Mouse (Mus musculus): ENCODE results near the gene Corin. TPM values are rescaled to one million over a fixed set of nuclear protein-coding genes. Genes with fewer than 3 reads are reported as not detected.
A peak's percentile ranks its signal among the peaks of the same experiment; 100 is the strongest.

Corin gene
- polyA plus RNA-seq, 1 experiment from 2014 or later: 0.08 TPM

GRCm38 (mm10) chr5:72282907-72283306 is 221.4 kb downstream of the Corin start:
- DNase-seq: no peak
- TF ChIP-seq CTCF (IDR thresholded peaks at IDR 0.05; ENCODE audit: low read depth) (no peak), EP300 (IDR thresholded peaks at IDR 0.05; ENCODE audit: low read depth) (no peak)
- no peaks in the 10 kb centered on the region for H3K9me3 ChIP-seq (ENCODE audit: low read length)
- H3K36me3 ChIP-seq (replicated peaks; ENCODE audit: insufficient read depth, low read length): peaks cover 24% of the 10 kb centered on the region
- peak; percentile 47; the same call in 1 of the 2 replicates for ATAC-seq
- no peak overlapping the region for H3K9ac ChIP-seq (replicated peaks)
- WGBS (ENCODE audit: insufficient replicate concordance): 52% methylated on average over 2 of the region's 2 CpGs
- no peak overlapping the region for H3K4me3 ChIP-seq (ENCODE audit: low read depth, low read length)
- H3K27me3 ChIP-seq (ENCODE audit: insufficient read depth, low read length): no peaks in the 10 kb centered on the region
- no peak overlapping the region for H3K27ac ChIP-seq (ENCODE audit: low read depth)
- H3K4me1 ChIP-seq (ENCODE audit: insufficient read depth): no peaks in the 10 kb centered on the region
- no peak overlapping the region for H3K4me2 ChIP-seq (ENCODE audit: low read depth, low read length)

GRCm38 (mm10) chr5:72269652-72270051 is 234.6 kb downstream of the Corin start:
- no peaks in the 10 kb centered on the region for H3K9me3 ChIP-seq (ENCODE audit: low read length)
- H3K36me3 ChIP-seq (replicated peaks; ENCODE audit: insufficient read depth, low read length): peaks cover 27% of the 10 kb centered on the region
- H3K4me2 ChIP-seq (ENCODE audit: low read depth, low read length): no peak overlapping the region
- DNase-seq (no peak), ATAC-seq (0 out of 2 replicates have a peak, but pooled peaks have one; percentile 13)
- 50% methylated on average over 8 of the region's 8 CpGs for WGBS (ENCODE audit: insufficient replicate concordance)
- no peak overlapping the region for H3K27ac ChIP-seq (ENCODE audit: low read depth)
- no peak overlapping the region for H3K9ac ChIP-seq (replicated peaks)
- no peaks in the 10 kb centered on the region for H3K27me3 ChIP-seq (ENCODE audit: insufficient read depth, low read length)
- H3K4me3 ChIP-seq (ENCODE audit: low read depth, low read length): no peak overlapping the region
- TF ChIP-seq EP300 (IDR thresholded peaks at IDR 0.05; ENCODE audit: low read depth) (no peak), CTCF (IDR thresholded peaks at IDR 0.05; ENCODE audit: low read depth) (peak; percentile 79)
- no peaks in the 10 kb centered on the region for H3K4me1 ChIP-seq (ENCODE audit: insufficient read depth)

DNA sequence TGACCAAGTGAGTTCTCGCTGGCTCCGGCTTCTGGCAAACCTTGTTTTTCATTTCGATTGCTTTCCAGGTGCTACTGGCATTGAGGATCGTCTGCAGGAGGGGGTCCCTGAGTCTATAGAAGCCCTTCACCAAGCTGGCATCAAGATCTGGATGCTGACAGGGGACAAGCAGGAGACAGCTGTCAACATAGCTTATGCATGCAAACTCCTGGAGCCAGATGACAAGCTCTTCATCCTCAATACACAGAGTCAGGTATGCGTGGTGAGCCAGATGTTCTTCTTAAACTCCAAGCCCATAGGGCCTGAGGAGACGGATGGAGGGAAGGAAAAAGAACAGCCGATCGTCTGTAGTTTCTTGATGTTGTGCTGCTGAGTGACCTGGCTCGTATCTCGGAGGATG is 235.1 kb downstream of the Corin start:
- H3K4me3 ChIP-seq (ENCODE audit: low read depth, low read length): no peak overlapping the region
- no peaks in the 10 kb centered on the region for H3K4me1 ChIP-seq (ENCODE audit: insufficient read depth)
- no peaks in the 10 kb centered on the region for H3K27me3 ChIP-seq (ENCODE audit: insufficient read depth, low read length)
- no peaks in the 10 kb centered on the region for H3K9me3 ChIP-seq (ENCODE audit: low read length)
- H3K4me2 ChIP-seq (ENCODE audit: low read depth, low read length): no peak overlapping the region
- DNase-seq (no peak), ATAC-seq (no peak)
- 84% methylated on average over 10 of the region's 10 CpGs for WGBS (ENCODE audit: insufficient replicate concordance)
- H3K9ac ChIP-seq (replicated peaks): no peak overlapping the region
- H3K27ac ChIP-seq (ENCODE audit: low read depth): no peak overlapping the region
- peaks cover 30% of the 10 kb centered on the region for H3K36me3 ChIP-seq (replicated peaks; ENCODE audit: insufficient read depth, low read length)
- TF ChIP-seq CTCF (IDR thresholded peaks at IDR 0.05; ENCODE audit: low read depth): no peak
- no peak for TF ChIP-seq EP300 (IDR thresholded peaks at IDR 0.05; ENCODE audit: low read depth)

DNA sequence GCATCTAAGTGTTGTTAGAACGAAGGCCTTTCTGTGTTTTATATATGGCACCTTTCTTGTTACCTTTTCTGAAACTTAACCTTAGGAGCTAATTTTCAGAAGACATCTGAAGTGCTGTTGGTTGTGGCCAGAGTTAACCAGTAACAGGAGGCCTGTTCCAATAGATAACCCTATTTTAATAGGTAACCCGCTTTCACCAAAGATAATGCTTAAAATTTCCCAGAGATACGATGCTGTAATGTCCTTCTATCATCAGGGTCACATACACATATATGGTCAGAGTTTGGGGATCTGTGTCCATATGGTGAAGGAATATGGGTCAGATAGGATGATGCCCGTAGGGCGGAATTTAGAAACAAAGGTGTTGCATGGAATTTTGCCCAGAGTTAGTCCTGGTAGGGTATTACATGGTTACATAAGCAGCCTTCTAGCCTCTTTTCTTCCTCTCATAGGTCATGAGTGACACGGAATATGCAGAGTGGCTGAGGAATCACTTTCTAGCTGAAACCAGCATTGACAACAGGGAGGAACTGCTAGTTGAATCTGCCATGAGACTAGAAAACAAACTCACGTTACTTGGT is 237.2 kb downstream of the Corin start:
- no peaks in the 10 kb centered on the region for H3K4me1 ChIP-seq (ENCODE audit: insufficient read depth)
- H3K4me3 ChIP-seq (ENCODE audit: low read depth, low read length): no peak overlapping the region
- DNase-seq: no peak
- WGBS (ENCODE audit: insufficient replicate concordance): 70% methylated on average over 7 of the region's 7 CpGs
- no peak for ATAC-seq
- no peaks in the 10 kb centered on the region for H3K9me3 ChIP-seq (ENCODE audit: low read length)
- no peak overlapping the region for H3K9ac ChIP-seq (replicated peaks)
- TF ChIP-seq CTCF (IDR thresholded peaks at IDR 0.05; ENCODE audit: low read depth): no peak
- H3K4me2 ChIP-seq (ENCODE audit: low read depth, low read length): no peak overlapping the region
- H3K27me3 ChIP-seq (ENCODE audit: insufficient read depth, low read length): no peaks in the 10 kb centered on the region
- peaks cover 33% of the 10 kb centered on the region for H3K36me3 ChIP-seq (replicated peaks; ENCODE audit: insufficient read depth, low read length)
- H3K27ac ChIP-seq (ENCODE audit: low read depth): no peak overlapping the region

DNA sequence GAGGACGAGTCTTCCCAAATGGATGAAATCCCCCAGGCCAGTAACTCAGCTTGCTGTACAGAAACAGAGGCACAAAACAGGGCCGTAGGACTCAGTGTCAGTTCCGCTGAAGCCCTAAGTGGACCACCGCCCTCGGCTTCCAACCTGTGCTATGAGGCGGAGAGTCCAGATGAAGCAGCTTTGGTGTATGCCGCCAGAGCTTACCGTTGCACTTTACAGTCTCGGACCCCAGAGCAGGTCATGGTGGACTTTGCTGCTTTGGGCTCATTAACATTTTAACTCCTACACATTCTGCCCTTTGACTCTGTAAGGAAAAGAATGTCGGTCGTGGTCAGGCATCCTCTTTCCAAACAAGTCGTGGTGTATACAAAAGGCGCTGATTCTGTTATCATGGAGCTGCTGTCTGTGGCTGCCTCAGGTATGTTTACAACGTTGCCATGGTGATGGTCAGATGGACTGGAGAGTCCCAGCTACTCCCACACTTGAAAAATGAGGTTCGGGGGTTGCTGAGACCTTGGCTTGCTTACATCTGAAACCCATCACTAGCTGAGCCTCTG is 240.0 kb downstream of the Corin start:
- H3K9me3 ChIP-seq (ENCODE audit: low read length): no peaks in the 10 kb centered on the region
- no peak overlapping the region for H3K4me3 ChIP-seq (ENCODE audit: low read depth, low read length)
- no peak for ATAC-seq
- no peak for DNase-seq
- H3K4me2 ChIP-seq (ENCODE audit: low read depth, low read length): no peak overlapping the region
- H3K27me3 ChIP-seq (ENCODE audit: insufficient read depth, low read length): no peaks in the 10 kb centered on the region
- H3K9ac ChIP-seq (replicated peaks): no peak overlapping the region
- TF ChIP-seq CTCF (IDR thresholded peaks at IDR 0.05; ENCODE audit: low read depth): no peak
- H3K4me1 ChIP-seq (ENCODE audit: insufficient read depth): peaks cover 1% of the 10 kb centered on the region
- H3K27ac ChIP-seq (ENCODE audit: low read depth): no peak overlapping the region
- peaks cover 26% of the 10 kb centered on the region for H3K36me3 ChIP-seq (replicated peaks; ENCODE audit: insufficient read depth, low read length)
- WGBS (ENCODE audit: insufficient replicate concordance): 70% methylated on average over 15 of the region's 15 CpGs

GRCm38 (mm10) chr5:72261802-72262324 is 242.4 kb downstream of the Corin start:
- H3K4me2 ChIP-seq (ENCODE audit: low read depth, low read length): no peak overlapping the region
- H3K4me1 ChIP-seq (ENCODE audit: insufficient read depth): peaks cover 8% of the 10 kb centered on the region
- peaks cover 12% of the 10 kb centered on the region for H3K36me3 ChIP-seq (replicated peaks; ENCODE audit: insufficient read depth, low read length)
- ATAC-seq (peak; percentile 56), DNase-seq (peak; percentile 19)
- no peaks in the 10 kb centered on the region for H3K9me3 ChIP-seq (ENCODE audit: low read length)
- H3K4me3 ChIP-seq (ENCODE audit: low read depth, low read length): no peak overlapping the region
- 73% methylated on average over 3 of the region's 3 CpGs for WGBS (ENCODE audit: insufficient replicate concordance)
- TF ChIP-seq CTCF (IDR thresholded peaks at IDR 0.05; ENCODE audit: low read depth) (no peak), EP300 (IDR thresholded peaks at IDR 0.05; ENCODE audit: low read depth) (no peak)
- H3K9ac ChIP-seq (replicated peaks): no peak overlapping the region
- 0 out of 2 replicates have a peak overlapping the region, but pooled peaks have one; percentile 48 for H3K27ac ChIP-seq (ENCODE audit: low read depth)
- H3K27me3 ChIP-seq (ENCODE audit: insufficient read depth, low read length): no peaks in the 10 kb centered on the region
